Mouse (Mus musculus): ENCODE data around the gene Ntrk2.

GRCm38 (mm10) chr13:58899337-58899736, 93.0 kb downstream of the Ntrk2 start:
- TF ChIP-seq CTCF (conservative IDR thresholded peaks at IDR 0.05; ENCODE audit: low read length) (no peak), NANOG (IDR thresholded peaks at IDR 0.05; ENCODE audit: borderline replicate concordance, low read length) (no peak)

All from E14TG2a.4 (cell line).